Mouse (Mus musculus): Measurements from ENCODE around the gene Brd7.
A peak's percentile ranks its signal among the peaks of the same experiment; 100 is the strongest.

Brd7 gene

GRCm38 (mm10) chr8:88361708-88362428, at the start of gene Brd7:
Gene Brd7 (minus strand): TSS chr8:88362194.
- DNase-seq (ENCODE audit: low spot score in 2 of 2): peak; percentile 83 to 85

DNA sequence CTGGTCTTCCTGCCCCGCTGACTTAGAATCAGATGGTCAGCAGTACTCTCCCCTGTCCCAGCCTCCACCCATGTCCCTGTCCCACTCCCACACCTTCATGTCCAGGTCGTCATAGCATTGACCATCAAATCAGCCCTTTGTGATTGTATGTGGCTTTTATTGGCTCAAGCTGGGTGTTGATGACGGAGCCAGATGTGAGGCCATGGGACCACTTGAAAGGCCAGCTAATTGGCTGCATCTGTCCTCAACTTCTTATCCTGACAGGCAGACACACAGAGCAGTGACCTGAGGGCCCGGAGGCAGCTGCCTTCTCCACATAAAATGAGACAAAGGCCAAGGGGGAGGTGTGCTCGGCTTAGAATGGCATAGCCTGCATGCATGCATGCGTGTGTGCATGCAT, 49.5 kb upstream of the Brd7 start:
- no peak for DNase-seq (ENCODE audit: low spot score in 2 of 2)

DNA sequence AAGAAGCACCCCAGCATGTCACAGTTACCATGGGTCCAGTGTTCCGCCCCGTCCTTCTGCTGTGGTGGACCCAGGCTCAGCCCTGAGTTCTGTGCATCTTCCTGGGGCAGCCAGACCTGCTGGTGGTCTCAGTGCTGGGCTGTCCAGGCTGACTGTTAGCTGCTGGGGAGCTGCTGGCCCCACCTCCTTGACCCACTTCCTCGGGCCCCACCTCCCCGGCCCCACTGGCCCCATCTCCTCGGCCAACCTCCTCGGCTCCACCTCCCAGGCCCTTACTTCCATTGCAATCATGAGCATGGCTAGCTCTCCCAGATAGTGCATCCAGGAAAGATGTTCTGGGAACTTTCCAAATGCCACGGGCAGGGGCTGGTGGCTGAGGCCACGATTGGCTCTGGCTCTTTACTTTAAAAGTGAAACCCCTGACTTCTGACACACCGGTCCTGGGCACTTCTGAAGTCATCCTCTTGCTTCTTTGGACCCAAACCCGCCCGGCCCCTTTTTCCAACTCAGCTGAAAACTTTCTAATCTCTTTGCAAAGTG, 47.5 kb upstream of the Brd7 start:
- DNase-seq (ENCODE audit: low spot score in 2 of 2): no peak

GRCm38 (mm10) chr8:88407716-88408115, 45.7 kb upstream of the Brd7 start:
- no peak for DNase-seq (ENCODE audit: low spot score in 2 of 2)

DNA sequence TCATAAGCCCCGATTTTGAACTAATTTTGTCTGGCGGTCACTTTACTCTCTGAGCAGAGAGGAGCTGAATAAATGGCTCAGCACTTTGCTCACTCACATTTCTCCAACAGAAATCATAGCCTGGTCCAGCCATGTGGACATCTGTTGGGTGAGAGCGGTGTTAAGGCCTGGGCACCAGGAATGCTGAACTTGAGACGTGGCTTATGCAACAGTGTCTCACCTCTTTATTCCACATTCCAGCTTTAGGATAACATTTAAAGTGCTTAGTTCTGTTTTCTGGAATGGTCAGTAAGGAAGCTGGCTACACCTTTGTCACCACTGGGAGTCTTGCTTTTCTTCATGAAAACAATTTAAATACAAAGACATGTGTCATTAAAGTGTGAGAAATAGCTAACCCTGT, 36.1 kb upstream of the Brd7 start:
- no peak for DNase-seq (ENCODE audit: low spot score in 2 of 2)

- no peak for DNase-seq (ENCODE audit: low spot score in 2 of 2)
Observed at GRCm38 (mm10) chr8:88393298-88393697, 31.3 kb upstream of the Brd7 start.

- no peak for DNase-seq (ENCODE audit: low spot score in 2 of 2)
Observed at GRCm38 (mm10) chr8:88390749-88391148, 28.8 kb upstream of the Brd7 start.

DNA sequence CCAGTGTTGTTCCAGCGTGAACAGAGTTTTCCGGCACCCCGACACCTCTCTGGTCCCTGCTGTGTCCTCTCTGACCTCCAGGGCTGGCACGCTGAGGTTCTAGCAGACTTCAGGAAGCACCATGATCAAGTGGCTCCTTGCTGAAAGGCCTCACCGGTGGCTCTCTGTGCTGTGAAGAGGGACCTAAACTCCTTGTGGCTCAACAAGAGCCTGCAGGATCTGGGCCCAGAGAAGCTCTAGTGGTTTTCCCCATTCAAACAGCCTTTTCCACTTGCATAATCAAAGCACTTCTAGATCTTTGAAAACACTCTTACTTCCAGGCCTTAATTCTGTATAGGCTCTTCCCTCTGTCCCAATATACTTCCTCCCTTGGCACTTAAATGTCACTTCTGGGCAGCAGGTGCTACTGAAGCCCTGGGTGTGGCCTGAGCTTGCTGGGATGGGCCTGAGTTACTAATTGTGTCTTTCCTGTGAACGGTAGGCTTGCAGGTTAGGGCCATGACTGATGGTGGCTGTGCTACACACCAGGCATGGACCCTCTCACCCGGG, 26.8 kb upstream of the Brd7 start:
- no peak for DNase-seq (ENCODE audit: low spot score in 2 of 2)

- DNase-seq (ENCODE audit: low spot score in 2 of 2): no peak
Observed at GRCm38 (mm10) chr8:88387874-88388273, 25.9 kb upstream of the Brd7 start.

DNA sequence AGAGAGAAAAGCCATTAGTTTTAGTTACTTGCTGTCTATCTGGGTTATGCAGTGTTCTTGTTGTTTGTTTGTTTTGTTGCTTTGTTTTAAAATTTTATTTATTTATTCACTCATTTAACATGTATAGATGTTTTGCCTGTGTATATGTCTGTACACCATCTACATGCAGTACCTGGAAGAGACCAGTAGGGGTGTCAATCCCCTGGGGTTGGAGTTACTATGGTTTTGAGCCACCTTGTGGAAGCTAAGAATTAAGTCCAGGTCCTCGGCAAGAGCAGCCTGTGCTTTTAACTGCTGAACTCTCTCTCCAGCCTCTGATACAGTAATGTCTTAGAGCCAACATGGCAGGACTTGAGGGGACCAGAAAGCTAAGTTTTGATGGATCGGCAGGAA, 21.2 kb upstream of the Brd7 start:
- no peak for DNase-seq (ENCODE audit: low spot score in 2 of 2)

DNA sequence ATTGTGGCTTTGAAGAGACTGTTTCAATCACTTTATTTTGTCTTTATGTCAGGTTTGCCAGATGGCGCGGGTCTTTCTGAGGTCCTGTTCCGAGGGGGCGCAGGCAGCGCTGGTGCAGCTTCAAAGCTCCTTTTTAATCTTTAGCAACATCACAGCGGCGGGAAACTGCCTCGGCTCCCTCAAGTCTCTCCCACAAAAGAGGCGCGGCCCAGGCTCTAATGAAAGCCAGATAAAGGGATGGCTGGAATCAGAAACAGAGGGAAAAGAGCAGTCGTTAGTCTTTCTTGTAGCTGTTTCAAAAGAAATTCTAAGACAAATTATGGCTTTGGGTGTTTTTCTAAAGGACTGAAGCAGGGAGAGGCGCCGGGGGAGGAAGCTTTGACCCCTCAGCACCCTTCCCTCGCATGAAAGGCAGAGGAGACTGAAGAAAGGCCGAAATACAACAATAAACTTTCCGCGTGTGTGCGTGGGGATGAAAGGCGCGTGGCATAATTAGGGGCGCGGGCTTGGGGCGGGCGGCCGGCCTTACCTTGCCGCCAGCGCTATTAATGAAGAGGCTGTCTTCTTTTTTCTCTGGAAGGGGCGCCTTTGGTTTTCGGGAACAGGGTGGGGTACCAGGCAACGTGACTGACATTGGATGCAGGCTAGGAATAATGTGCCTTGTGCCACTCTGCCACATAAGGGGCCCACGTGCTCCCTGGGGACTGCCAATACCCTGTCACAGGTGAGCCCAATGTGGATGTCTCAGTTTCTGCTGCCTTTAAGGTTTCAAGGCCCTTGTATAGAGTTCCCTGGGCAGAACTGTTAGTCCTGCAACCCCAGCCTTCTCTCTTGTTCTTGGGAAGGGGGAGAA, 20.5 kb upstream of the Brd7 start:
- no peak for DNase-seq (ENCODE audit: low spot score in 2 of 2)

- DNase-seq (ENCODE audit: low spot score in 2 of 2): no peak
Observed at GRCm38 (mm10) chr8:88380497-88380896, 18.5 kb upstream of the Brd7 start.

DNA sequence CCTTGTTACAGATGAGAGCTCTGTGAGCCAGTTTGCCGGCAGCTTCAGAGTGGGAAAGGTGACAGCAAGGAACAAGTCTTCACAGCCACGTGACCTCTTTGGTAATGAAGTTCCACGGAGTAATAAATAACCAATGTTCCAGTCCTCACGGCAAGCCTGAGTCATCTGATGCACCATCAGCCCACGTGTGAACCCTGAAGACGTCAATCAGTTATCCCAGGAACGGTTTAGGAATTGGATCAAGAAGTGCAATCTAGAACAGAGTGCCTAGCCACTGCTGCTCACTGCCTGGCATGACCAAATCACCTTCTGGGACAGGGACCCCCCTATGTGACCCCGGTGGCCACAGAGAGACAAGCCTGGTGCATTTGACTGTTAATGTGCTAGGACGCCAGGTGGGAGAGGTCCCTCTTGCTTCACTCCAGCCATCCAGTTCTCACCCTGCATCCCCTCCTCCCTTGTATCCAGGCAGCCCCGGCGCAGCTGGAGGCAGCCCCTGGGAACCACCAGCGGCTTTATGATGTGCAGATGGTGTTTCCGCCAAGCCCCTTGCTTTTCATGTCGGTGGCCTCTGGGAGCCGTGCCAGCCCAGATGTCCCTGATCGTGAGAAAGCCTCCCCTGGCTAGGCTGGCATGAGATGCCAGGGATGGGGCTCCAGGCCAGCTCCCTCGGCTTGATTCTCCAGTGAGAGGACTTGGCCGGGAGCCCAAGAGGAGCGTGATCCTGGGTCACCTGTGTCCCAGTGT, 15.0 kb upstream of the Brd7 start:
- peak; percentile 15 to 37 for DNase-seq (ENCODE audit: low spot score in 2 of 2)

- no peak for DNase-seq (ENCODE audit: low spot score in 2 of 2)
Observed at GRCm38 (mm10) chr8:88371522-88371921, 9.5 kb upstream of the Brd7 start.

GRCm38 (mm10) chr8:88369805-88370204, 7.8 kb upstream of the Brd7 start:
- no peak for DNase-seq (ENCODE audit: low spot score in 2 of 2)

GRCm38 (mm10) chr8:88369221-88369620, 7.2 kb upstream of the Brd7 start:
- no peak for DNase-seq (ENCODE audit: low spot score in 2 of 2)

GRCm38 (mm10) chr8:88362446-88363150, 604 bp upstream of the Brd7 start:
- no peak for DNase-seq (ENCODE audit: low spot score in 2 of 2)

- DNase-seq (ENCODE audit: low spot score in 2 of 2): peak in 1 of 2 experiments; percentile 26
Observed at GRCm38 (mm10) chr8:88361044-88361707, 818 bp downstream of the Brd7 start.

GRCm38 (mm10) chr8:88359959-88360358, 2.0 kb downstream of the Brd7 start:
- no peak for DNase-seq (ENCODE audit: low spot score in 2 of 2)

DNA sequence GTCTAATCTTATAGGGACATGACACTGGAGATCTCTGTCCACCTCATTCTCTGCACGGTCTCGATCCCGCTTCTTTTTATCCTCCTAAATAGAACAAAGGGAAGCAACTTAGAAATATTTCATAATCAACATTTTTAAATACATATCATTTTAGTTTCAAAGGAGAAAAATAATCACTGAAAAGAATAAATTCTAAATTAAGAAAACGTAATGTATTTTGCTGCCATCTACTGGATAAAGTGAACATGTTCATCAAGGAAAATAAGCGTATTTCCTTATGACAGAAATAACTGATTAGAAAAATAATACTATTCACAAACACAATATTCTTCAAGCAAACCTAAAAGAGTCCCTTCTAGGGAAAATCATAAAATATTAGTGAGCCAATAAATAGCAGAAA, 4.0 kb downstream of the Brd7 start:
- no peak for DNase-seq (ENCODE audit: low spot score in 2 of 2)
